ENCODE assay signal across 8 mouse cellular contexts in genomic region chr5:8366771-8367613, GRCm38 (mm10). TPM values are rescaled to one million over a fixed set of nuclear protein-coding genes. Genes with fewer than 3 reads are reported as not detected.
DNase-seq lines count a peak whose midpoint lies in the region; ATAC-seq and TF ChIP-seq lines count a peak whose summit lies in the region.

No protein-coding gene starts in this region.

- peak overlapping the region; percentile 65; the same call in 1 of the 2 replicates for H3K9ac ChIP-seq in heart, postnatal 0 days (replicated peaks; ENCODE audit: low read depth, low read length)
- H3K9ac ChIP-seq in limb, embryonic 12.5 days (replicated peaks) = peak overlapping the region; percentile 70

- no peaks in the 10 kb centered on the region for H3K9me3 ChIP-seq in heart, postnatal 0 days (replicated peaks; ENCODE audit: control insufficient read depth, low read length)
- no peaks in the 10 kb centered on the region for H3K9me3 ChIP-seq in limb, embryonic 12.5 days

- H3K27me3 ChIP-seq in heart, postnatal 0 days (ENCODE audit: control insufficient read depth, insufficient read depth, low read length) = 0 out of 2 replicates have a peak, but pooled peaks cover 2% of the 10 kb centered on the region
- peaks cover 19% of the 10 kb centered on the region; the same call in 1 of the 2 replicates for H3K27me3 ChIP-seq in limb, embryonic 12.5 days

- no peak; the same call in 1 of the 2 replicates for ATAC-seq in heart, postnatal 0 days (ENCODE audit: insufficient read depth, low read depth)
- ATAC-seq in limb, embryonic 12.5 days (ENCODE audit: insufficient number of reproducible peaks, insufficient read depth, low FRiP score, low TSS enrichment, low read depth) = peak; percentile 43; the same call in 1 of the 2 replicates

- peak overlapping the region; percentile 66 for H3K4me3 ChIP-seq in heart, postnatal 0 days (ENCODE audit: low read depth, low read length)
- peak overlapping the region; percentile 68 for H3K4me3 ChIP-seq in limb, embryonic 12.5 days (replicated peaks)

- H3K4me2 ChIP-seq in heart, postnatal 0 days (ENCODE audit: low read depth, low read length) = peak overlapping the region; percentile 93
- H3K4me2 ChIP-seq in limb, embryonic 12.5 days = peak overlapping the region; percentile 65

- H3K4me1 ChIP-seq in heart, postnatal 0 days (ENCODE audit: control insufficient read depth, insufficient read depth) = peaks cover 5% of the 10 kb centered on the region; the same call in 1 of the 2 replicates
- peaks cover 8% of the 10 kb centered on the region for H3K4me1 ChIP-seq in limb, embryonic 12.5 days (replicated peaks)

- no peak for TF ChIP-seq EP300 in heart, postnatal 0 days (IDR thresholded peaks at IDR 0.05; ENCODE audit: low read depth)

- TF ChIP-seq CTCF in heart, postnatal 0 days (IDR thresholded peaks at IDR 0.05; ENCODE audit: low read depth) = no peak

- H3K27ac ChIP-seq in heart, postnatal 0 days (ENCODE audit: low read depth) = no peak overlapping the region
- no peak overlapping the region for H3K27ac ChIP-seq in limb, embryonic 12.5 days

- H3K36me3 ChIP-seq in heart, postnatal 0 days (replicated peaks; ENCODE audit: control insufficient read depth, insufficient read depth, low read length) = no peaks in the 10 kb centered on the region
- H3K36me3 ChIP-seq in limb, embryonic 12.5 days = no peaks in the 10 kb centered on the region

- DNase-seq in left cerebral cortex, adult 18-20 months (ENCODE audit: low spot score in 2 of 2) = peak; percentile 43 to 48
- no peak for DNase-seq in left cerebral cortex, adult 11 months (ENCODE audit: low spot score)
- peak; percentile 24 to 31 for DNase-seq in cerebellum, postnatal 4 days (ENCODE audit: low spot score in 2 of 2)
- DNase-seq in heart, postnatal 0 days (ENCODE audit: low spot score) = no peak
- peak; percentile 49 to 59 for DNase-seq in right cerebral cortex, adult 2 months (ENCODE audit: low spot score in 2 of 2)
- DNase-seq in ovary, adult 18-20 months (ENCODE audit: low spot score) = no peak
- no peak for DNase-seq in natural killer cell, adult 2 months (ENCODE audit: low spot score in 2 of 2)

- WGBS in heart, postnatal 0 days = 5% methylated on average over 25 of the region's 25 CpGs
- WGBS in limb, embryonic 12.5 days = 1% methylated on average over 25 of the region's 25 CpGs

RNA-seq across cellular contexts. Expression of gene Adam22, which starts 1.0 kb away (rescaled TPM):
- 100 to 1,000 TPM; 205 to 208 TPM for total RNA-seq in left cerebral cortex, adult 18-20 months (2021)
- 8.5 and 13.8 TPM in 2 replicates for total RNA-seq in heart, postnatal 0 days (2014; rRNA removed; ENCODE audit: low replicate concordance)
- 8.0 and 8.6 TPM in 2 replicates for polyA plus RNA-seq in heart, postnatal 0 days (2015; fragmentation: Nextera tagmentation; extraction: Ambion mirVana)
- 14.0 and 15.5 TPM in 2 replicates for polyA plus RNA-seq in limb, embryonic 12.5 days (2016; fragmentation: Nextera tagmentation; extraction: Ambion mirVana)

RNA-seq across cellular contexts. Expression of gene Dbf4, which starts 55.5 kb away (rescaled TPM):
- 1 to 10 TPM; 1.8 to 2.1 TPM for total RNA-seq in left cerebral cortex, adult 18-20 months (2021)
- total RNA-seq in heart, postnatal 0 days (2014; rRNA removed; ENCODE audit: low replicate concordance) = 8.1 and 22.3 TPM in 2 replicates
- polyA plus RNA-seq in heart, postnatal 0 days (2015; fragmentation: Nextera tagmentation; extraction: Ambion mirVana) = 7.7 and 8.5 TPM in 2 replicates
- polyA plus RNA-seq in limb, embryonic 12.5 days (2016; fragmentation: Nextera tagmentation; extraction: Ambion mirVana) = 62.8 and 65.2 TPM in 2 replicates

RNA-seq across cellular contexts. Expression of gene Slc25a40, which starts 55.7 kb away (rescaled TPM):
- 10 to 100 TPM; 11.7 TPM for total RNA-seq in left cerebral cortex, adult 18-20 months (2021)
- 6.6 and 7.7 TPM in 2 replicates for total RNA-seq in heart, postnatal 0 days (2014; rRNA removed; ENCODE audit: low replicate concordance)
- polyA plus RNA-seq in heart, postnatal 0 days (2015; fragmentation: Nextera tagmentation; extraction: Ambion mirVana) = 11.7 and 11.9 TPM in 2 replicates
- polyA plus RNA-seq in limb, embryonic 12.5 days (2016; fragmentation: Nextera tagmentation; extraction: Ambion mirVana) = 13.0 and 13.3 TPM in 2 replicates

Comparison
In these comparisons a context has a peak if more than half of its experiments do, and no peak if none do; other contexts are left out.
1. DNase-seq: peak in left cerebral cortex, adult 18-20 months (2 of 2), cerebellum, postnatal 4 days (2 of 2) and right cerebral cortex, adult 2 months (2 of 2); none in left cerebral cortex, adult 11 months (single experiment), heart, postnatal 0 days (single experiment), ovary, adult 18-20 months (single experiment) and natural killer cell, adult 2 months (0 of 2).
2. RNA of gene Adam22, which starts 1.0 kb away (total RNA-seq): 205 to 208 TPM in left cerebral cortex, adult 18-20 months; 8.5 to 13.8 TPM in heart, postnatal 0 days; every median in the first group is over 10 times any median in the second.